Mouse (Mus musculus) hindbrain, embryonic 15.5 days (tissue): ENCODE measurements around the gene Hmcn2. TPM values are rescaled to one million over a fixed set of nuclear protein-coding genes. Genes with fewer than 3 reads are reported as not detected.
A peak's percentile ranks its signal among the peaks of the same experiment; 100 is the strongest.

Source experiments
- ATAC-seq: fragments of 200-750 bp; cut with Nextera tagmentation; 2 replicates; pipeline ENCODE4 v1.8.0; 2017; ENCODE audit warnings: low read depth, moderate number of reproducible peaks, moderate TSS enrichment; ENCODE audit not compliant: low FRiP score
- H3K27ac ChIP-seq: fragments of 300-500 bp; sonication (generic); replicated peaks from 2 replicates; pipeline ENCODE4 v1.5.1; 2015; ENCODE audit warnings: mild to moderate bottlenecking, inconsistent platforms
- H3K27me3 ChIP-seq: fragments of 300-500 bp; sonication (generic); 2 replicates; pipeline ENCODE4 v1.6.1; 2015; ENCODE audit warnings: control low read depth, inconsistent platforms
- H3K36me3 ChIP-seq: fragments of 300-500 bp; sonication (generic); 2 replicates; pipeline ENCODE4 v1.6.1; 2015; ENCODE audit warnings: control low read depth, inconsistent platforms
- H3K4me1 ChIP-seq: fragments of 300-500 bp; sonication (generic); replicated peaks from 2 replicates; pipeline ENCODE4 v1.6.1; 2015; ENCODE audit warnings: control low read depth, inconsistent platforms
- H3K4me2 ChIP-seq: fragments of 300-500 bp; sonication (generic); 2 replicates; pipeline ENCODE4 v1.6.1; 2015; ENCODE audit warnings: moderate library complexity, mild to moderate bottlenecking, inconsistent platforms
- H3K4me3 ChIP-seq: fragments of 300-500 bp; sonication (generic); 2 replicates; pipeline ENCODE4 v1.5.1; 2015; ENCODE audit warnings: mild to moderate bottlenecking, inconsistent platforms
- H3K9ac ChIP-seq: fragments of 300-500 bp; sonication (generic); 2 replicates; pipeline ENCODE4 v1.6.1; 2015; ENCODE audit warnings: inconsistent platforms
- H3K9me3 ChIP-seq: fragments of 300-500 bp; sonication (generic); 2 replicates; pipeline ENCODE4 v1.6.1; 2016; ENCODE audit warnings: control low read depth, inconsistent platforms
- WGBS: fragments of 180-500 bp; shearing (Covaris S2); methylation state at CpG from one replicate; pipeline ENCODE4 v1.1.7; 2015; 5-methylcytosine and 5-hydroxymethylcytosine counted together
- polyA plus RNA-seq: library from polyadenylated mRNA; unstranded; fragments of >200 nt; fragmentation: Nextera tagmentation; extraction: Ambion mirVana; gene quantifications from 2 replicates; pipeline ENCODE4 v1.2.1, GENCODE M21; 2015

The Hmcn2 gene
- polyA plus RNA-seq, 1 experiment from 2014 or later = 0.27 TPM

GRCm38 (mm10) chr2:31449441-31449815 is 135.2 kb downstream of the Hmcn2 start:
- ATAC-seq = peak; percentile 87
- 19% methylated on average over 4 of the region's 4 CpGs for WGBS
- H3K9me3 ChIP-seq = no peaks in the 10 kb centered on the region
- no peak overlapping the region for H3K4me3 ChIP-seq
- peak overlapping the region; percentile 31; the same call in 1 of the 2 replicates for H3K27ac ChIP-seq
- H3K27me3 ChIP-seq = no peaks in the 10 kb centered on the region; the same call in 1 of the 2 replicates
- no peaks in the 10 kb centered on the region for H3K36me3 ChIP-seq
- H3K4me2 ChIP-seq = no peak overlapping the region
- peaks cover 29% of the 10 kb centered on the region for H3K4me1 ChIP-seq
- H3K9ac ChIP-seq = no peak overlapping the region

GRCm38 (mm10) chr2:31449902-31450301 is 135.7 kb downstream of the Hmcn2 start:
- no peak overlapping the region for H3K4me2 ChIP-seq
- no peak overlapping the region for H3K9ac ChIP-seq
- no peaks in the 10 kb centered on the region for H3K9me3 ChIP-seq
- H3K27ac ChIP-seq = no peak overlapping the region
- no peaks in the 10 kb centered on the region for H3K36me3 ChIP-seq
- no peak overlapping the region for H3K4me3 ChIP-seq
- 96% methylated on average over 4 of the region's 4 CpGs for WGBS
- ATAC-seq = no peak
- H3K27me3 ChIP-seq = no peaks in the 10 kb centered on the region; the same call in 1 of the 2 replicates
- H3K4me1 ChIP-seq = peaks cover 29% of the 10 kb centered on the region

GRCm38 (mm10) chr2:31450661-31451060 is 136.4 kb downstream of the Hmcn2 start:
- Histone ChIP-seq H3K4me2 (no peak overlapping the region), H3K9me3 (no peaks in the 10 kb centered on the region), H3K9ac (no peak overlapping the region), H3K4me1 (peaks cover 29% of the 10 kb centered on the region), H3K36me3 (no peaks in the 10 kb centered on the region), H3K27ac (no peak overlapping the region), H3K4me3 (no peak overlapping the region), H3K27me3 (no peaks in the 10 kb centered on the region; the same call in 1 of the 2 replicates)
- WGBS = 19% methylated on average over 3 of the region's 3 CpGs
- ATAC-seq = no peak

- Histone ChIP-seq H3K36me3 (no peaks in the 10 kb centered on the region), H3K9ac (no peak overlapping the region), H3K27me3 (no peaks in the 10 kb centered on the region; the same call in 1 of the 2 replicates), H3K4me1 (peaks cover 29% of the 10 kb centered on the region), H3K4me2 (no peak overlapping the region), H3K27ac (no peak overlapping the region), H3K9me3 (no peaks in the 10 kb centered on the region), H3K4me3 (no peak overlapping the region)
- no peak for ATAC-seq
- WGBS = 55% methylated on average over 1 of the region's 1 CpGs
These were observed 137.3 kb downstream of the Hmcn2 start for GRCm38 (mm10) chr2:31451530-31451929.

- no peak overlapping the region for H3K27ac ChIP-seq
- H3K9ac ChIP-seq = no peak overlapping the region
- no peak for ATAC-seq
- no peak overlapping the region for H3K4me3 ChIP-seq
- H3K9me3 ChIP-seq = no peaks in the 10 kb centered on the region
- no peaks in the 10 kb centered on the region for H3K36me3 ChIP-seq
- H3K27me3 ChIP-seq = peaks cover 5% of the 10 kb centered on the region; the same call in 1 of the 2 replicates
- H3K4me1 ChIP-seq = peaks cover 29% of the 10 kb centered on the region
- 79% methylated on average over 13 of the region's 13 CpGs for WGBS
- no peak overlapping the region for H3K4me2 ChIP-seq
These were observed 138.8 kb downstream of the Hmcn2 start for GRCm38 (mm10) chr2:31453011-31453410.

GRCm38 (mm10) chr2:31453559-31454177 is 139.5 kb downstream of the Hmcn2 start:
- WGBS = 46% methylated on average over 11 of the region's 11 CpGs
- Histone ChIP-seq H3K4me1 (peaks cover 25% of the 10 kb centered on the region), H3K36me3 (no peaks in the 10 kb centered on the region), H3K9me3 (no peaks in the 10 kb centered on the region), H3K9ac (no peak overlapping the region), H3K27ac (no peak overlapping the region), H3K4me2 (no peak overlapping the region), H3K4me3 (no peak overlapping the region), H3K27me3 (peaks cover 11% of the 10 kb centered on the region)
- ATAC-seq = no peak

- H3K27me3 ChIP-seq = peaks cover 16% of the 10 kb centered on the region
- H3K4me2 ChIP-seq = no peak overlapping the region
- WGBS = 57% methylated on average over 8 of the region's 8 CpGs
- H3K4me1 ChIP-seq = peaks cover 19% of the 10 kb centered on the region
- H3K9ac ChIP-seq = no peak overlapping the region
- no peak overlapping the region for H3K4me3 ChIP-seq
- H3K36me3 ChIP-seq = no peaks in the 10 kb centered on the region
- ATAC-seq = no peak
- H3K9me3 ChIP-seq = no peaks in the 10 kb centered on the region
- no peak overlapping the region for H3K27ac ChIP-seq
These were observed 140.1 kb downstream of the Hmcn2 start for GRCm38 (mm10) chr2:31454280-31454679.

- no peaks in the 10 kb centered on the region for H3K36me3 ChIP-seq
- 90% methylated on average over 7 of the region's 7 CpGs for WGBS
- no peak for ATAC-seq
These were observed 141.2 kb downstream of the Hmcn2 start for GRCm38 (mm10) chr2:31455418-31455817.

GRCm38 (mm10) chr2:31458460-31458859 is 144.2 kb downstream of the Hmcn2 start:
- WGBS = 50% methylated on average over 5 of the region's 5 CpGs
- Histone ChIP-seq H3K27ac (no peak overlapping the region), H3K9ac (no peak overlapping the region), H3K9me3 (no peaks in the 10 kb centered on the region), H3K4me2 (no peak overlapping the region), H3K4me1 (peaks cover 11% of the 10 kb centered on the region), H3K36me3 (no peaks in the 10 kb centered on the region), H3K27me3 (peaks cover 52% of the 10 kb centered on the region), H3K4me3 (no peak overlapping the region)
- ATAC-seq = no peak

More at GRCm38 (mm10) chr2:31455418-31455817, 141.2 kb downstream of the Hmcn2 start:
- no peak overlapping the region for H3K4me2 ChIP-seq
- H3K4me3 ChIP-seq = no peak overlapping the region
- no peak overlapping the region for H3K9ac ChIP-seq
- H3K4me1 ChIP-seq = peaks cover 13% of the 10 kb centered on the region
- H3K27me3 ChIP-seq = peaks cover 28% of the 10 kb centered on the region
- no peak overlapping the region for H3K27ac ChIP-seq
- no peaks in the 10 kb centered on the region for H3K9me3 ChIP-seq

- WGBS = 46% methylated on average over 16 of the region's 16 CpGs
- H3K4me3 ChIP-seq = no peak overlapping the region
- H3K4me1 ChIP-seq = peaks cover 8% of the 10 kb centered on the region
- no peak for ATAC-seq
- no peak overlapping the region for H3K9ac ChIP-seq
- H3K27ac ChIP-seq = no peak overlapping the region
- H3K36me3 ChIP-seq = no peaks in the 10 kb centered on the region
- H3K4me2 ChIP-seq = peak overlapping the region; percentile 79
- H3K9me3 ChIP-seq = no peaks in the 10 kb centered on the region
- peaks cover 52% of the 10 kb centered on the region for H3K27me3 ChIP-seq
These were observed 145.0 kb downstream of the Hmcn2 start for GRCm38 (mm10) chr2:31458989-31459936.

GRCm38 (mm10) chr2:31460025-31460571 is 145.9 kb downstream of the Hmcn2 start:
- Histone ChIP-seq H3K9ac (peak overlapping the region; percentile 47), H3K4me1 (peaks cover 8% of the 10 kb centered on the region), H3K27me3 (peaks cover 60% of the 10 kb centered on the region), H3K27ac (no peak overlapping the region), H3K9me3 (no peaks in the 10 kb centered on the region), H3K4me3 (peak overlapping the region; percentile 44), H3K4me2 (peak overlapping the region; percentile 79), H3K36me3 (no peaks in the 10 kb centered on the region)
- under 1% methylated on average over 47 of the region's 48 CpGs for WGBS
- peak; percentile 62 for ATAC-seq

- WGBS = 84% methylated on average over 7 of the region's 7 CpGs
- Histone ChIP-seq H3K4me3 (no peak overlapping the region), H3K4me1 (peaks cover 8% of the 10 kb centered on the region), H3K27ac (no peak overlapping the region), H3K27me3 (peaks cover 61% of the 10 kb centered on the region), H3K9me3 (no peaks in the 10 kb centered on the region), H3K9ac (no peak overlapping the region), H3K4me2 (no peak overlapping the region), H3K36me3 (no peaks in the 10 kb centered on the region)
- ATAC-seq = no peak
These were observed 146.7 kb downstream of the Hmcn2 start for GRCm38 (mm10) chr2:31460920-31461319.
